17 mouse cellular contexts compared by ENCODE assay signal in the genomic region with DNA sequence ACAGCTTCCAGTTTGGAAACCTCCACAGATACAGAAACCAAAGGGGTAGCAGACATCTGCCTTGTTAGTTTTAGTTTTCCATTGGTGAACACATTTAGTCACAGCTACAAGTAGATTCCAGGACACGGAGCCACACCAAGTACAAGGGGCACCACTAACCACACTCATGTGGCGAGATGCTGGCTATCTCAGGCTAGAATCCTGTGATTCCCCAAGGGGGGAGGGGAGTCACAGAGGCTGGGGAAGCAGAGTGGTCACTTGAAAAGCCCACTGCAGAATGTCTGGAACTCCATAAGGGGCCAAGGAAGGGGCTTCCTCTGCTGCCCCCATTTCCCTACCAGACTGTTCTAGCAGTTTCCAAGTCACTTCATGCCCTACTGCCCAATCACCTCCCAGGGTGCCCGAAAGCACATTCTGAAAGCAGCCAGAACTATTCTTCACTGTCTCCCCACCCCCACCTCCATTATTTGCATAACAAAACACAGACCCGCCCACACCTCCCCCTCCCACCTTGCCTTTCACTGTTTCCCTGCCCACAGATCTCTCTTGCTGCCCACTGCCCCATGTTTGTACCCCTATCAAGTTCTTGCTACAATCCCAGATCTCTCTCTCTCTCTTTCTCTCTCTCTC. TPM values are rescaled to one million over a fixed set of nuclear protein-coding genes. Genes with fewer than 3 reads are reported as not detected.
A peak's percentile ranks its signal among the peaks of the same experiment; 100 is the strongest.
DNase-seq lines count a peak whose midpoint lies in the region; ATAC-seq and TF ChIP-seq lines count a peak whose summit lies in the region.
"Had no signal": no experiment of that assay in that cellular context is flagged by ENCODE, and none has a peak within 500 bp of the region (broad histone marks: within the 10 kb centered on the region; RNA-seq: fewer than 3 reads in every experiment).

No protein-coding gene starts in this region.

- H3K36me3 ChIP-seq in neural tube, embryonic 11.5 days (ENCODE audit: control insufficient read depth, insufficient read depth, low read length) = no peaks in the 10 kb centered on the region
- H3K36me3 ChIP-seq in hindbrain, embryonic 12.5 days = no peaks in the 10 kb centered on the region
- H3K36me3 ChIP-seq: kidney, embryonic 15.5 days; lung, embryonic 15.5 days had no signal

- H3K27me3 ChIP-seq in neural tube, embryonic 11.5 days (ENCODE audit: control insufficient read depth, insufficient read depth, low read length) = no peaks in the 10 kb centered on the region
- H3K27me3 ChIP-seq in hindbrain, embryonic 12.5 days = no peaks in the 10 kb centered on the region
- H3K27me3 ChIP-seq: lung, embryonic 15.5 days had no signal

- H3K9ac ChIP-seq in neural tube, embryonic 11.5 days (ENCODE audit: low read length) = no peak overlapping the region
- H3K9ac ChIP-seq in hindbrain, embryonic 12.5 days = no peak overlapping the region
- H3K9ac ChIP-seq: kidney, embryonic 15.5 days; lung, embryonic 15.5 days had no signal

- WGBS in neural tube, embryonic 11.5 days = 24% methylated on average over 4 of the region's 4 CpGs
- WGBS in hindbrain, embryonic 12.5 days = 23% methylated on average over 4 of the region's 4 CpGs

- TF ChIP-seq POLR2A in brain, embryonic 14.5 days (IDR thresholded peaks at IDR 0.05; ENCODE audit: borderline replicate concordance, extremely low read depth, insufficient read depth, insufficient read length, poor library complexity, severe bottlenecking) = no peak

- DNase-seq in neural tube, embryonic 11.5 days (ENCODE audit: low spot score) = peak; percentile 59
- no peak for DNase-seq in neural tube, embryonic 10.5 days (ENCODE audit: extremely low spot score, low spot score)
- DNase-seq in brain, embryonic 14.5 days (ENCODE audit: low read depth) = peak; percentile 81
- DNase-seq in frontal cortex, postnatal 10 days (ENCODE audit: low spot score in 2 of 2) = no peak
- DNase-seq in left cerebral cortex, postnatal 36 days (ENCODE audit: low spot score in 2 of 2) = no peak
- DNase-seq: adrenal gland, postnatal 14 days; cerebellum, postnatal 25 days; heart, adult 11 months; liver; spleen, adult 18-20 months had no signal

- intact Hi-C loops in left cerebral cortex, postnatal 36 days (cut with DNase I) = no loop called here

- H3K4me1 ChIP-seq in neural tube, embryonic 11.5 days (ENCODE audit: control insufficient read depth, insufficient read depth, low read length) = peaks cover 9% of the 10 kb centered on the region
- peaks cover 19% of the 10 kb centered on the region for H3K4me1 ChIP-seq in hindbrain, embryonic 12.5 days
- H3K4me1 ChIP-seq: lung, embryonic 15.5 days had no signal

- peak; percentile 77 for ATAC-seq in neural tube, embryonic 11.5 days (ENCODE audit: insufficient read depth, low FRiP score, low TSS enrichment)
- ATAC-seq in hindbrain, embryonic 12.5 days (ENCODE audit: low FRiP score) = peak; percentile 69
- no peak for ATAC-seq in activated CD4-positive, CD25-positive, alpha-beta regulatory T cell, adult 4 months

- no peak overlapping the region for H3K27ac ChIP-seq in neural tube, embryonic 11.5 days (ENCODE audit: low read depth, low read length)
- H3K27ac ChIP-seq in hindbrain, embryonic 12.5 days = no peak overlapping the region
- H3K27ac ChIP-seq: kidney, embryonic 15.5 days; layer of hippocampus, adult 2 months; lung, embryonic 15.5 days; stomach, postnatal 0 days had no signal

- H3K9me3 ChIP-seq in neural tube, embryonic 11.5 days (ENCODE audit: control insufficient read depth, low read length) = no peaks in the 10 kb centered on the region
- H3K9me3 ChIP-seq in hindbrain, embryonic 12.5 days (replicated peaks) = no peaks in the 10 kb centered on the region
- H3K9me3 ChIP-seq: kidney, embryonic 15.5 days; lung, embryonic 15.5 days had no signal

- TF ChIP-seq CTCF in brain, embryonic 14.5 days (IDR thresholded peaks at IDR 0.05; ENCODE audit: borderline replicate concordance, extremely low read depth, insufficient read depth, insufficient read length) = no peak

- H3K4me3 ChIP-seq in neural tube, embryonic 11.5 days (ENCODE audit: low read depth, low read length) = no peak overlapping the region
- no peak overlapping the region for H3K4me3 ChIP-seq in hindbrain, embryonic 12.5 days
- H3K4me3 ChIP-seq: kidney, embryonic 15.5 days; layer of hippocampus, adult 2 months; lung, embryonic 15.5 days had no signal

- H3K4me2 ChIP-seq in neural tube, embryonic 11.5 days (ENCODE audit: low read depth) = no peak overlapping the region
- H3K4me2 ChIP-seq in hindbrain, embryonic 12.5 days (replicated peaks) = 0 out of 2 replicates have a peak overlapping the region, but pooled peaks have one; percentile 13
- H3K4me2 ChIP-seq: kidney, embryonic 15.5 days; lung, embryonic 15.5 days had no signal

RNA-seq across cellular contexts. Expression of gene Sox9, which starts 19.3 kb away (rescaled TPM):
- polyA plus RNA-seq in neural tube, embryonic 11.5 days (2014; fragmentation: Nextera tagmentation; extraction: Ambion mirVana) = 161 and 164 TPM in 2 replicates
- polyA plus RNA-seq in brain, embryonic 14.5 days (2012; rRNA removed) = 24.1 and 33.2 TPM in 2 replicates
- polyA plus RNA-seq in hindbrain, embryonic 12.5 days (2016; fragmentation: Nextera tagmentation; extraction: Ambion mirVana) = 196 and 197 TPM in 2 replicates
- total RNA-seq in left cerebral cortex, postnatal 36 days (2021) = 10 to 100 TPM; 24.0 to 24.4 TPM
- polyA plus RNA-seq in activated CD4-positive, CD25-positive, alpha-beta regulatory T cell, adult 4 months (2017; shearing (Covaris generic)) = not detected
- total RNA-seq: megakaryocyte, adult 5-6 weeks had no signal

Comparison
In these comparisons a context has a peak if more than half of its experiments do, and no peak if none do; other contexts are left out.
1. DNase-seq: peak in neural tube, embryonic 11.5 days (single experiment) and brain, embryonic 14.5 days (single experiment); none in neural tube, embryonic 10.5 days (single experiment), frontal cortex, postnatal 10 days (0 of 2) and left cerebral cortex, postnatal 36 days (0 of 2).
2. RNA of gene Sox9, which starts 19.3 kb away (polyA plus RNA-seq): 196 to 197 TPM in hindbrain, embryonic 12.5 days, 161 to 164 TPM in neural tube, embryonic 11.5 days and 24.1 to 33.2 TPM in brain, embryonic 14.5 days; not detected in activated CD4-positive, CD25-positive, alpha-beta regulatory T cell, adult 4 months; every median in the first group is over 10 times any median in the second.